Mouse (Mus musculus): Measurements from ENCODE around the gene Nkx1-2. TPM values are rescaled to one million over a fixed set of nuclear protein-coding genes. Genes with fewer than 3 reads are reported as not detected.

The Nkx1-2 gene
- 0.08 TPM in 2 replicates for polyA plus RNA-seq (2015; fragmentation: Nextera tagmentation; extraction: Ambion mirVana)

DNA sequence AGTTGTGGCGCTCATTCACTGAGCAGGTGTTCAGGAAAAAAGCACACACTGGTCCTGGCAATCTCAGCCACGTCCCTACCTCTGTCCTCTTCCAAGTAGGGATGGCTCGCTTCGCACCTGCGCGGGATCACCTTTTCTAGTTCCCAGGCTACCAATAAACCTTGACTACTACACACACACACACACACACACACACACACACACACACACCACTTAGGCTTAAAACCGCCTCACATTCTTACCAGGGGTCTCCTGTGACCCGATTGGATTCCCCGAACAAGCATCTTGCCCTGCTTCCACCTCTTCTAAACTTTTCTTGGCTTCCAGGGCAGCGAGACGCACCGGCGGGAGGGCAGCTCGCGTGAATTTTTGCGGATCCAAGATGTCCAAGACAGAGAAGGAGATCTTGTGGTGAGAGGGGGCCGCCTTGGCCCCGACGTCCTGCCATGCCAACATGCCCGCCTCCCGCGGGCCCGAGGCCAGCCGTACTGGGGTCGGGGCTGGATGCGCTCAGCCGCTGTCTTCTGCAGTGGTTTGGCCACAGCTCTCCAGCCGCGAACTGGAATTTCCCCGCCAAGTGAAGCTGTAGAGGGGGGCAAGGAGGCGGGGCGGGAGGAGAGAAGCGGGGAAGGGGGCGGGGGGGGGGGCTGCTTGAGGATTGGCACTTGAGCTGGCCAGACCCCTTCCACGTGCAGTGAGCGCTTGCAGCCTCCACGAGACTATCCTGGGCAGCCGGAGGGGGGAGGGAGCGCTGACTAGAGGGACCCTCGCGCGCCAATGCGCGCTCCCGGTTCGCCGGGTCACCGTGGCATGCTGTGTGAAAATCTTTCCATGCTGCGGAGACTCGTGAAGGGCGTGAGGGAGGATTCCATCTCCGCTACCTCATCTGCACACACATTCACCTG, at the start of gene Nkx1-2:
TSS of gene Nkx1-2 (minus strand) at position 567 of the 905 bp plus-strand sequence.

GRCm38 (mm10) chr7:132610468-132611318, 11.3 kb upstream of the Nkx1-2 start, which contains the start of gene Lhpp:
Gene Lhpp, plus strand, starts transcription at chr7:132610638.

GRCm38 (mm10) chr7:132576116-132576650, 23.3 kb downstream of the Nkx1-2 start, which contains the start of gene Oat:
Gene Oat, minus strand, starts transcription at chr7:132576398.

Other genes with a start within 250 kb of the Nkx1-2 start
- 115 and 117 TPM in 2 replicates for gene Oat, start 23.2 kb downstream of the Nkx1-2 start, polyA plus RNA-seq (2015; fragmentation: Nextera tagmentation; extraction: Ambion mirVana)
- 49.8 and 54.3 TPM in 2 replicates for gene Lhpp, start 11.0 kb upstream of the Nkx1-2 start, polyA plus RNA-seq (2015; fragmentation: Nextera tagmentation; extraction: Ambion mirVana)
- gene Fam53b, start 214.2 kb upstream of the Nkx1-2 start, polyA plus RNA-seq (2015; fragmentation: Nextera tagmentation; extraction: Ambion mirVana): 8.2 and 9.3 TPM in 2 replicates

Data from neural tube, postnatal 0 days (tissue).